Mouse (Mus musculus) stomach, embryonic 15.5 days (tissue): ENCODE measurements around the gene Gpc6. TPM values are rescaled to one million over a fixed set of nuclear protein-coding genes. Genes with fewer than 3 reads are reported as not detected.

Source experiments
- ATAC-seq: fragments of 200-750 bp; cut with Nextera tagmentation; 2 replicates; pipeline ENCODE4 v1.8.0; 2017; ENCODE audit warnings: low read depth, moderate number of reproducible peaks, moderate TSS enrichment; ENCODE audit not compliant: insufficient read depth, low FRiP score
- H3K27ac ChIP-seq: fragments of 300-500 bp; sonication (generic); 2 replicates; pipeline ENCODE4 v1.5.1; 2015; ENCODE audit warnings: mild to moderate bottlenecking, inconsistent platforms
- H3K27me3 ChIP-seq: fragments of 300-500 bp; sonication (generic); replicated peaks from 2 replicates; pipeline ENCODE4 v1.6.1; 2015; ENCODE audit warnings: inconsistent platforms
- H3K36me3 ChIP-seq: fragments of 300-500 bp; sonication (generic); 2 replicates; pipeline ENCODE4 v1.6.1; 2015; ENCODE audit warnings: inconsistent platforms
- H3K4me1 ChIP-seq: fragments of 300-500 bp; sonication (generic); 2 replicates; pipeline ENCODE4 v1.6.1; 2015; ENCODE audit warnings: inconsistent platforms
- H3K4me2 ChIP-seq: fragments of 300-500 bp; sonication (generic); 2 replicates; pipeline ENCODE4 v1.6.1; 2015; ENCODE audit warnings: mild to moderate bottlenecking, inconsistent platforms
- H3K4me3 ChIP-seq: fragments of 300-500 bp; sonication (generic); replicated peaks from 2 replicates; pipeline ENCODE4 v1.5.1; 2015; ENCODE audit warnings: inconsistent platforms
- H3K9ac ChIP-seq: fragments of 300-500 bp; sonication (generic); 2 replicates; pipeline ENCODE4 v1.6.1; 2015; ENCODE audit warnings: inconsistent platforms
- H3K9me3 ChIP-seq: fragments of 300-500 bp; sonication (generic); 2 replicates; pipeline ENCODE4 v1.6.1; 2016; ENCODE audit warnings: inconsistent platforms
- WGBS: fragments of 180-500 bp; shearing (Covaris S2); methylation state at CpG from one replicate; pipeline ENCODE4 v1.1.7; 2015; 5-methylcytosine and 5-hydroxymethylcytosine counted together
- polyA plus RNA-seq: library from polyadenylated mRNA; unstranded; fragments of >200 nt; fragmentation: Nextera tagmentation; extraction: Ambion mirVana; gene quantifications from 2 replicates; pipeline ENCODE4 v1.2.1, GENCODE M21; 2015

Gpc6 gene
- polyA plus RNA-seq, 1 experiment from 2014 or later: 52.4 TPM

DNA sequence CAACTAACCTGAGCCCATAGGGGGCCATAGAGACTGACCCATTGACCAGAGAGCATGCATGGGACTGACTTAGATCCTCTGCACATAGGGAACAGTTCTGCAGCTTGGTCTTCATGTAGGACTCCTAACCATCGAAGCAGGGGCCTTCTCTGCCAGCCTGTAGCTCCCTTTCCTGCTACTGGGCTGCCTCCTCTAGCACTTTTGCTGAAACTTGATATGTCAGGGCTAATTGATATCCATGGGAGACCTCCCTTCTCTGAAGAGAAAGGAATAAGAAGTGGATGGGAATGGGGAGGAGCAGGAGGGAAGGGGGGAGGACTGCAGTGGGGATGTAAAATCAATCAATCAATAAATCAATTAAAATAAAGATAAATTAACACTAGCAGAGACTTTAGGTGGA, 678.7 kb downstream of the Gpc6 start:
- no peaks in the 10 kb centered on the region for H3K27me3 ChIP-seq
- no peak overlapping the region for H3K4me3 ChIP-seq
- no peak overlapping the region for H3K9ac ChIP-seq
- 64% methylated on average over 1 of the region's 1 CpGs for WGBS
- ATAC-seq: no peak
- H3K4me1 ChIP-seq: no peaks in the 10 kb centered on the region
- H3K4me2 ChIP-seq: no peak overlapping the region
- H3K36me3 ChIP-seq: no peaks in the 10 kb centered on the region
- no peaks in the 10 kb centered on the region for H3K9me3 ChIP-seq
- no peak overlapping the region for H3K27ac ChIP-seq

GRCm38 (mm10) chr14:117605750-117606149, 680.6 kb downstream of the Gpc6 start:
- Histone ChIP-seq H3K27ac (no peak overlapping the region), H3K9me3 (no peaks in the 10 kb centered on the region), H3K9ac (no peak overlapping the region), H3K27me3 (no peaks in the 10 kb centered on the region), H3K4me2 (no peak overlapping the region), H3K36me3 (no peaks in the 10 kb centered on the region), H3K4me3 (no peak overlapping the region), H3K4me1 (no peaks in the 10 kb centered on the region)
- 63% methylated on average over 2 of the region's 2 CpGs for WGBS
- no peak for ATAC-seq

- Histone ChIP-seq H3K9me3 (no peaks in the 10 kb centered on the region), H3K9ac (no peak overlapping the region), H3K27ac (no peak overlapping the region), H3K36me3 (no peaks in the 10 kb centered on the region), H3K4me1 (no peaks in the 10 kb centered on the region), H3K27me3 (no peaks in the 10 kb centered on the region), H3K4me3 (no peak overlapping the region), H3K4me2 (no peak overlapping the region)
- 74% methylated on average over 3 of the region's 3 CpGs for WGBS
- no peak for ATAC-seq
Observed at GRCm38 (mm10) chr14:117611113-117611512, 686.0 kb downstream of the Gpc6 start.

GRCm38 (mm10) chr14:117625100-117625710, 700.1 kb downstream of the Gpc6 start:
- Histone ChIP-seq H3K36me3 (no peaks in the 10 kb centered on the region), H3K27ac (no peak overlapping the region; the same call in 1 of the 2 replicates), H3K9me3 (no peaks in the 10 kb centered on the region), H3K9ac (no peak overlapping the region), H3K4me1 (no peaks in the 10 kb centered on the region), H3K4me3 (no peak overlapping the region), H3K27me3 (no peaks in the 10 kb centered on the region), H3K4me2 (no peak overlapping the region)
- WGBS: 55% methylated on average over 9 of the region's 9 CpGs
- ATAC-seq: no peak

DNA sequence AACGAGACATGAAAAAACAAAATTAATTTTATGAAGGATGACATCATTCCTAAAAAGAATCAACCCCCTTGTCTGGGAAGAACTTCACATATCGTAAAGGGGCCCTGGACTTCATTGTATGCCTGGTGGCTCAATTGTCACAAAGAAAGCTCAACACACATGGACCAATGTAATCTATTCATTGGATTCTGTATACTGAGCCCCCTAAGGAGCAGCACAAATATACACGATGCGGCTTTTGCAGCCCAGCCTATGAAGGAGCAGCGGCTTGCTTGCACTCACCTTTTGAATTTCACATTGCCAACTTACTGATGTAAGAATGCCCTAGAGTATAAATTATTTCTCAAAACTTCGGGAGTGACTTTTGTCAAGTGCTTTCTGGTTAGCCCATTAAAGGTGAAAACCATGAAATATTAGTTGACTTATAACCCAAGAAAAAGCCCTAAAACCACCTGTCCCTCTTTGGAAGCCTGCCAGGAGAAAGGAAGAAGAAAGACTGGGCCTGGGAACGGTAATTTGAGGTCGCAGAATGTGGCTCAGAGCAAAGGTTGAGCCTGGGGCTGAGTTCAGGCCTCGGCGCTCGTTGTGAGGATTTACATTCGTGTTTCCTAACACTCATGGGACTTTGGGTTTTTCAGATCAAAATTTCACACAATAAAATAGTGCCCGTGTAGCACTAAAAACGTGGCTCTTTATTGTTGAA, 709.3 kb downstream of the Gpc6 start:
- no peaks in the 10 kb centered on the region for H3K9me3 ChIP-seq
- ATAC-seq: no peak
- no peaks in the 10 kb centered on the region for H3K4me1 ChIP-seq
- H3K4me2 ChIP-seq: no peak overlapping the region
- H3K27ac ChIP-seq: no peak overlapping the region
- no peak overlapping the region for H3K4me3 ChIP-seq
- 73% methylated on average over 14 of the region's 14 CpGs for WGBS
- H3K36me3 ChIP-seq: no peaks in the 10 kb centered on the region
- no peaks in the 10 kb centered on the region for H3K27me3 ChIP-seq
- no peak overlapping the region for H3K9ac ChIP-seq

DNA sequence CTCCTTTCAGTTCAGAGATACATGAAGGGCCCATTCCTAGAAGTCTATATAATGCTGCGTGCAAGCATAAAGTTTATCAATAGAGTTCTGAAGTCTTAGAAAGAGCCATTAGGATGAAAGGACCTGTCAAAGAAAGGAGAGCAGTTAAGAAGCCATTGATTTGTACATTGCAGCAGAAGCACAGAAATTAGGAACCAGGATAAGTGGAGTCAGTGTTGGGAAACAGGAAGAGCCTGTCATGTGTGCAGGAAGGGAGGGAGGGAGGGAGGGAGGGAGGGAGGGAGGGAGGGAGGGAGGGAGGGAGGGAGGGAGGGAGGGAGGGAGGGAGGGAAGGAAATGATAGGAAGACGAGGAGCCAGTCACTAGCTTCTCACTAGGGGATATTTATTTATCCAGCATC, 716.7 kb downstream of the Gpc6 start:
- Histone ChIP-seq H3K36me3 (no peaks in the 10 kb centered on the region), H3K27ac (no peak overlapping the region), H3K4me1 (no peaks in the 10 kb centered on the region), H3K27me3 (no peaks in the 10 kb centered on the region), H3K9ac (no peak overlapping the region), H3K4me3 (no peak overlapping the region), H3K4me2 (no peak overlapping the region), H3K9me3 (no peaks in the 10 kb centered on the region)
- ATAC-seq: no peak
- WGBS: 78% methylated on average over 2 of the region's 2 CpGs

DNA sequence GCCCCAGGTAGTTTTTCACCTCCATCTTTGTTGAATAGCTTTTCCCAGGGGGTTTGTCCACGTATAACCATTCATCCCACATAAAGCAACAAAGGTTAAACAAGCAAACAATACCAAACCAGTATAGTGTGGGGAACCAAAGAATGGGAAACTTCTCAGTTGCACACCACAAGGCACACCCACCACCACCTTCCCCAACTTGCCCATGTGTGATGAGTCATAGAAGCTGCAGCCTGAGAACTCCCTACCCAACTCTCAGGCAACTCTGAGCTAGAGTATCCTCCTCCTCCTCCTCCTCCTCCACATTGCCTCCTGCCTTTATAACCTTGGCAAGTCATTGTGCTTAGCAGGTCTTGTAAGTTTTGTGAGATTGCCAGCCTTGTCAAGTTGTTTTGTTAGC, 718.0 kb downstream of the Gpc6 start:
- no peaks in the 10 kb centered on the region for H3K27me3 ChIP-seq
- no peak overlapping the region for H3K4me3 ChIP-seq
- no peaks in the 10 kb centered on the region for H3K9me3 ChIP-seq
- no peaks in the 10 kb centered on the region for H3K4me1 ChIP-seq
- no peak overlapping the region for H3K9ac ChIP-seq
- H3K4me2 ChIP-seq: no peak overlapping the region
- 86% methylated on average over 1 of the region's 1 CpGs for WGBS
- no peak overlapping the region for H3K27ac ChIP-seq
- ATAC-seq: no peak
- H3K36me3 ChIP-seq: no peaks in the 10 kb centered on the region

DNA sequence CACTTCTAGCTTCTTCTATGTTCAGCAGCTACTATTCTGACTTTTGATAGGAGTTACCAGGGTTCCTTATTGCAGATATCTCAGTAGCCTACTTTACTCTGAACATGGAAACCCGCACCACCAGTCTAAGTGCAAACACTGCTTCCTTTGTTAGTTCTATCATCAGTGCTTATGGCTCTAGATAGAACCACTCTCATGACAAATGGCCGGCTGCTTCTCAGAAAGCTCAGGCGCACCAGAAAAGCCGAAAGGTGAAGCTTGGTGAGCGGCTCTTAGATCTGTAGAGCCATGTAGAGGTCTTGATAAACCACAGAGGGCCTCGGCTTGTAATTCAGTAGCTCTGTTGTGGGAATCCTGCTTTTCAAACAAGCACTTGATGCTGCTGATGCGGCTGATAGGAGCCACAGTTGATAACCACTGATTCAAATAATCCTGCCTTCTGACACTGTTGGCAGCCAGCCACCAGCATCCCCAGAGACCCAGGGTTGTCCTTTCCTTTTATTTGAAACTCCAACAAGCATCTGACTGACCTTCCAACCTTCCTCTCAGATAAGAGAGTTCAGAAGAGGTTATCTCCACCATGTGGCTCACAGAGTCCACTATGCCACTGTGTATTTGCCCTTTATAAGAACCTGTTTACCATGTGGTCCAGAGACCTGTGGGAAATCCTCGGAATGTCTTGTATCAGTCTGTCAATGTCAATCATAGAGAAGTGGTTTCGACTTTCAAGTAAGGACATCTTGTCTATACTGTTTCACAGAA, 723.3 kb downstream of the Gpc6 start:
- H3K36me3 ChIP-seq: no peaks in the 10 kb centered on the region
- H3K27ac ChIP-seq: no peak overlapping the region
- no peak overlapping the region for H3K9ac ChIP-seq
- H3K27me3 ChIP-seq: no peaks in the 10 kb centered on the region
- 51% methylated on average over 9 of the region's 9 CpGs for WGBS
- H3K4me2 ChIP-seq: no peak overlapping the region
- H3K4me1 ChIP-seq: no peaks in the 10 kb centered on the region
- peak; percentile 73 for ATAC-seq
- H3K4me3 ChIP-seq: no peak overlapping the region
- H3K9me3 ChIP-seq: no peaks in the 10 kb centered on the region

DNA sequence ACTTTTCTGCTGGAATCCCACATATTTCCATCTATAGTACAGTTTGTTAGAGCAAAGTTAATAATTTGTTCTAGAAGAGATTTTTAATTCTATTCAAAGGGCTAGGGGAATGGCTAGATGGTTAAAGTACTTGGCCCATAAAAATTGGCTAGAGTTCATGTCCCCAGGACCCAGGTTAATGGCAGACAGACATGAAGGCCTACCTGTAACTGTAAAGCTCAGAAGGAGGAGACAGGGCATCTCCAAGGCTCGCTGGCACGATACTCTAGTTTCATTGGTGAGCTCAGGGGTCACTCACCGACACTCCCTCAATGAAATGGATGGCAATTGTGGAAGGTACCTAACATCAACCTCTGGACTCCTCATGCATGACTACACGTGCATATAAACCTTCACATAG, 725.0 kb downstream of the Gpc6 start:
- Histone ChIP-seq H3K4me1 (no peaks in the 10 kb centered on the region), H3K36me3 (no peaks in the 10 kb centered on the region), H3K4me2 (no peak overlapping the region), H3K27me3 (no peaks in the 10 kb centered on the region), H3K9me3 (no peaks in the 10 kb centered on the region), H3K27ac (no peak overlapping the region), H3K9ac (no peak overlapping the region), H3K4me3 (no peak overlapping the region)
- 96% methylated on average over 4 of the region's 4 CpGs for WGBS
- no peak for ATAC-seq

DNA sequence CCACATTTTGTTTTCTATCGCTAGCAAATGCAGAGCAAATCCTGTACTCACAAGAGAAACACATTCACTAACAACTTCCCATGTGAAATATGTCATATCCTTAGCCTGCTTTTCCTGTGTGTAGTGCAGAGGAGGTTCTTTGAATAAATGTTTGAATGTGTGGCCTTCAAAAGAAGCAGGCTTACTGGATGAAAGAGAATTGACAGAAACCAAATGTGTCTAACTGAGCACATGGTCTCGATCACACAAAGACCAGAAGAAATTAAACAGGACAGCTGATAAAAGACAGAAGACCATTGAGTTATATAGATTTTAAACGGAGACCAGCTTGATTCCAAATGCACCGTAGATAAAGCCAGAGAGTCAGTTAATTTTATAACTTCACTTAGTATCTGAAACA, 726.2 kb downstream of the Gpc6 start:
- peak; percentile 49; the same call in 1 of the 2 replicates for ATAC-seq
- no peaks in the 10 kb centered on the region for H3K27me3 ChIP-seq
- 21% methylated on average over 4 of the region's 4 CpGs for WGBS
- no peak overlapping the region for H3K9ac ChIP-seq
- no peak overlapping the region for H3K27ac ChIP-seq
- no peaks in the 10 kb centered on the region for H3K4me1 ChIP-seq
- H3K36me3 ChIP-seq: no peaks in the 10 kb centered on the region
- no peak overlapping the region for H3K4me2 ChIP-seq
- no peak overlapping the region for H3K4me3 ChIP-seq
- no peaks in the 10 kb centered on the region for H3K9me3 ChIP-seq

- H3K4me3 ChIP-seq: no peak overlapping the region
- no peak overlapping the region for H3K9ac ChIP-seq
- H3K4me2 ChIP-seq: no peak overlapping the region
- H3K9me3 ChIP-seq: no peaks in the 10 kb centered on the region
- H3K27ac ChIP-seq: no peak overlapping the region
- H3K27me3 ChIP-seq: no peaks in the 10 kb centered on the region
- H3K36me3 ChIP-seq: no peaks in the 10 kb centered on the region
- 75% methylated on average over 2 of the region's 2 CpGs for WGBS
- H3K4me1 ChIP-seq: no peaks in the 10 kb centered on the region
- ATAC-seq: no peak
Observed at GRCm38 (mm10) chr14:117651938-117652337, 726.8 kb downstream of the Gpc6 start.

- Histone ChIP-seq H3K4me3 (no peak overlapping the region), H3K36me3 (no peaks in the 10 kb centered on the region), H3K4me2 (no peak overlapping the region), H3K9ac (no peak overlapping the region), H3K27ac (no peak overlapping the region), H3K4me1 (no peaks in the 10 kb centered on the region), H3K27me3 (no peaks in the 10 kb centered on the region), H3K9me3 (no peaks in the 10 kb centered on the region)
- WGBS: 88% methylated on average over 6 of the region's 6 CpGs
- no peak for ATAC-seq
Observed at GRCm38 (mm10) chr14:117655382-117655781, 730.3 kb downstream of the Gpc6 start.
